Mouse (Mus musculus) embryonic facial prominence, embryonic 14.5 days (tissue): Measurements from ENCODE around the gene Glp1r. TPM values are rescaled to one million over a fixed set of nuclear protein-coding genes. Genes with fewer than 3 reads are reported as not detected.
A peak's percentile ranks its signal among the peaks of the same experiment; 100 is the strongest.

Experiments
- ATAC-seq: fragments of 200-750 bp; cut with Nextera tagmentation; 2 replicates; pipeline ENCODE4 v1.8.0; 2017; ENCODE audit warnings: low read depth, moderate number of reproducible peaks, moderate TSS enrichment
- DNase-seq: peaks from one replicate; pipeline ENCODE4 v3.0.0-alpha.2; 2015; ENCODE audit warnings: low spot score
- H3K27ac ChIP-seq: fragments of 300-500 bp; sonication (generic); replicated peaks from 2 replicates; pipeline ENCODE4 v1.5.1; 2014; ENCODE audit warnings: low read depth, mild to moderate bottlenecking, low read length, moderate library complexity
- H3K27me3 ChIP-seq: fragments of 300-500 bp; sonication (generic); replicated peaks from 2 replicates; pipeline ENCODE4 v1.6.1; 2014; ENCODE audit warnings: low read length; ENCODE audit not compliant: control insufficient read depth, insufficient read depth
- H3K36me3 ChIP-seq: fragments of 300-500 bp; sonication (generic); 2 replicates; pipeline ENCODE4 v1.6.1; 2014; ENCODE audit warnings: low read length, mixed read lengths; ENCODE audit not compliant: control insufficient read depth, insufficient read depth
- H3K4me1 ChIP-seq: fragments of 300-500 bp; sonication (generic); 2 replicates; pipeline ENCODE4 v1.6.1; 2014; ENCODE audit warnings: antibody characterized with exemption, low read length; ENCODE audit not compliant: control insufficient read depth, insufficient read depth
- H3K4me2 ChIP-seq: fragments of 300-500 bp; sonication (generic); 2 replicates; pipeline ENCODE4 v1.6.1; 2014; ENCODE audit warnings: low read depth, mild to moderate bottlenecking, low read length, moderate library complexity, mixed read lengths
- H3K4me3 ChIP-seq: fragments of 300-500 bp; sonication (generic); 2 replicates; pipeline ENCODE4 v1.5.1; 2014; ENCODE audit warnings: low read depth, mild to moderate bottlenecking, low read length
- H3K9ac ChIP-seq: fragments of 300-500 bp; sonication (generic); 2 replicates; pipeline ENCODE4 v1.6.1; 2014; ENCODE audit warnings: low read depth, mild to moderate bottlenecking, low read length, moderate library complexity, mixed read lengths
- H3K9me3 ChIP-seq: fragments of 300-500 bp; sonication (generic); 2 replicates; pipeline ENCODE4 v1.6.1; 2016; ENCODE audit warnings: low read length; ENCODE audit not compliant: control insufficient read depth
- WGBS: fragments of 180-500 bp; shearing (Covaris S2); extraction: QIAGEN DNeasy Blood & Tissue Kit; methylation state at CpG from one replicate; pipeline ENCODE4 v1.1.7; 2014; 5-methylcytosine and 5-hydroxymethylcytosine counted together
- polyA plus RNA-seq: library from polyadenylated mRNA; unstranded; fragments of >200 nt; fragmentation: Nextera tagmentation; extraction: Ambion mirVana; gene quantifications from 2 replicates; pipeline ENCODE4 v1.2.1, GENCODE M21; 2014

The Glp1r gene
- polyA plus RNA-seq = 0.11 and 0.18 TPM in 2 replicates

DNA sequence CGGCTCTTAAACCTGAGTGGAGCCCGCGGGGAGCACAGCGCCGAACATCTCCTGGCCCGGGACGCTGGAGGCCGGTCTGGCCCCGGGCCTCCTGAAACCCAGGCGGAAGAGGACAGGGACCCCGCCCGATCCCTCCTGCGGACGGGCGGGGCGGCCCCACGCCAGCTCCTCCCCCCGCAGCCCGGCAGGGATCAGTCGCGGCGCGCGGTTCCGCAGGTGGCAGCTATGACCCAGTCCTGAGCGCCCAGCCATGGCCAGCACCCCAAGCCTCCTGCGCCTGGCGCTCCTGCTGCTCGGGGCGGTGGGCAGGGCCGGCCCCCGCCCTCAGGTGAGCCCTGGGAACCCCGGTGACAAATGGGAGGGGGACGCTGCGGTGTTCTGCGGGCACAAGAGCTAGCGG, at the start of gene Glp1r:
Glp1r (plus strand) TSS at position 191 of the 400 bp plus-strand sequence.
- WGBS = 2% methylated on average over 20 of the region's 37 CpGs
- H3K36me3 ChIP-seq = no peaks in the 10 kb centered on the region
- H3K9ac ChIP-seq = peak within 1 kb of the TSS; percentile 58
- no peaks in the 10 kb centered on the region for H3K9me3 ChIP-seq
- H3K27ac ChIP-seq = no peak within 1 kb of the TSS
- DNase-seq = no peak
- peak; percentile 18; the same call in 1 of the 2 replicates for ATAC-seq
- H3K4me2 ChIP-seq = peak within 1 kb of the TSS; percentile 93
- H3K4me1 ChIP-seq = no peaks in the 10 kb centered on the region
- peaks cover 32% of the 10 kb centered on the region for H3K27me3 ChIP-seq
- H3K4me3 ChIP-seq = peak within 1 kb of the TSS; percentile 47

DNA sequence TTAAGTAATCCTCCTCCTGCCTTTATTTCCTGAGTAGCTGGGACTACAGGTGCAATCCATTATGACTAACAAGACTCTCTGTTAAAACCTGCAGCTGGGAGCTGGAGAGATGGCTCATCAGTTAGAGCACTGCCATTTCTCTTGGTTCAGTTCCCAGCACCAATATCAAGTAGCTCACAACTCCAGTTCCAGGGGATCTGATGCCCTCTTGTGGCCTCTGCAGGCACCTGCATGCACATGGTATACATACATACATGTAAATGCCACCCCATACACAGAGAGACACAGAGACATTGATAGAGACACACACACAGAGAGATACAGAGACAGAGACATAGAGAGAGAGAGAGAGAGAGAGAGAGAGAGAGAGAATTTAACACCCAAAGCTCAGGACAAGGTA, 49.3 kb upstream of the Glp1r start:
- Histone ChIP-seq H3K9ac (no peak overlapping the region), H3K9me3 (no peaks in the 10 kb centered on the region), H3K27me3 (no peaks in the 10 kb centered on the region), H3K36me3 (no peaks in the 10 kb centered on the region), H3K4me1 (no peaks in the 10 kb centered on the region), H3K4me2 (no peak overlapping the region), H3K4me3 (no peak overlapping the region), H3K27ac (no peak overlapping the region)
- ATAC-seq (no peak), DNase-seq (no peak)

DNA sequence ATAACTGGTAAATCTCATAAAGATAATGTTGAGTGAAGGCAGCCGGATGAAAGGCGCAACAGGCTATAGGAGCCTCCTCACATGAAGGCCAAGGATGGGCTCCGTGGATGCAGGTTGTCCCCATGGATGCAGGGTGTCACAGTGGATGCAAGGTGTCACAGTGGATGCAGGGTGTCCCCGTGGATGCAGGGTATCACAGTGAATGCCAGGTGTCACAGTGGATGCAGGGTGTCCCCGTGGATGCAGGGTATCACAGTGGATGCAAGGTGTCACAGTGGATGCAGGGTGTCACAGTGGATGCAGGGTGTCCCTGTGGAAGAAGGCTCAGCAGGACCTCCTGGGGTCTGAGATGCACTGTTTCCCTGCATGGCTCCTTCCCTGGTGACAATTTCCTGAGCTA, 44.3 kb upstream of the Glp1r start:
- no peak for DNase-seq
- WGBS = 93% methylated on average over 5 of the region's 5 CpGs
- ATAC-seq = no peak
- no peak overlapping the region for H3K27ac ChIP-seq
- H3K9me3 ChIP-seq = no peaks in the 10 kb centered on the region
- H3K27me3 ChIP-seq = no peaks in the 10 kb centered on the region
- H3K36me3 ChIP-seq = no peaks in the 10 kb centered on the region
- H3K4me1 ChIP-seq = no peaks in the 10 kb centered on the region
- H3K9ac ChIP-seq = no peak overlapping the region
- no peak overlapping the region for H3K4me2 ChIP-seq
- H3K4me3 ChIP-seq = no peak overlapping the region

DNA sequence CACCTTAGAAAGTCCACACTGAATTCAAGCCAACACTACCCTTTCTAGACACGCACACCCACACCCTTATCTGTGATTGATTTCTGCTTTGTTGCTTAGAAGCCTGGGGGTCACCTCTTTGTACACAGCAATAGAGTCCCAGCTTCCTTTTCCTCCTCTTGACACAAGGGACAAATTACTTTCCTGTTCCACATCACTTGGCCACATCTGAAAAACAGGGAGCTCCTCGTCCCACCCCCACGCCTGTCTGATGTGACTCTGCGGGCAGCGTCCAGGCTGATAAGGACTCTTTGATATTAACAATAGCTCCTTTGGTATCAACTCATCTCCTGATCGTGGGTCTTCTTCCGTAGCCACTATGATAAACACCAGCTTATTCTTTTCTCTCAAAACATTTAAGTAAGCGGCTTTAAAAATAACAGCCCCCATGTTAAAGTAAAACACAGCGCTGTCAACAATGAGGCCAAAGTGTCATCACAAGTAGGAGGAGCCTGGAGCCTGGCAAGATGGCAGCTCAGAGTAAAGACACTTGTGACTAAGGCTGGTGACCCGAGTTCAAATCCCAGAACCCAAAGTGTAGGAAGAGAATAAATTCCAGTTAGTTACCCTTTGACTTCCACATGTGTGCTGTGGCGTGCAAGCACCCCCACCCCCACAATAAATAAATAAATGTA, 42.9 kb upstream of the Glp1r start:
- Histone ChIP-seq H3K4me3 (no peak overlapping the region), H3K4me2 (no peak overlapping the region), H3K9me3 (no peaks in the 10 kb centered on the region), H3K9ac (no peak overlapping the region), H3K4me1 (no peaks in the 10 kb centered on the region), H3K27ac (no peak overlapping the region), H3K36me3 (no peaks in the 10 kb centered on the region), H3K27me3 (no peaks in the 10 kb centered on the region)
- DNase-seq = no peak
- 64% methylated on average over 11 of the region's 11 CpGs for WGBS
- ATAC-seq = no peak

DNA sequence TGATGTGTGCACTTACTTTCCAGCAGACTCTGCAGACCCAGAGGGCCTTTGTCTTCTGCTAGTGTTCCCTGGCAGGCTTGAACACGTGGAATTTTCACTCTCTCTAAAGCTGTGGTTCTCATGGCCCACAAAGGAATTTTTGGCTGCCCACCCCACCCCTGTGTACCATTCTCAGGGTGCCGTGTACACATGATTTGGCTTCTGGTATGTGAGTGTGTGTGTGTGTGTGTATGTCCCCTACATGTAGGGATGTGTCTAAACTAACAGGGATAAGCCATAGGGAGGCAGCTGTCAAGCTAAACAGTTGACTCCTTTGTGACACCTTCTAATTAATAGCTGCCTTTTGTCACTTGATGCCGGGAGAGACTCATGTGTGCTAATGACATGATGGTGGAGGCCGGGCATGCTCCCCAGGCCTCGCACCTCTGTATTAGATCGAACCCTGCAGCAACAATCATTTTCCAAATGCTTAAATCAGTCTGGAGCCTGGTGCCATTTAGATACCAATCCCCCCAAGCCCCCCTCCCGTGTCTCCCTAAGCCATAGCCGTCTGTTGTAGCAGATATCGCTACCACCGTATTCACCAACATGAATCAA, 41.5 kb upstream of the Glp1r start:
- Histone ChIP-seq H3K9me3 (no peaks in the 10 kb centered on the region), H3K4me3 (no peak overlapping the region), H3K9ac (no peak overlapping the region), H3K27ac (no peak overlapping the region), H3K4me2 (no peak overlapping the region), H3K4me1 (no peaks in the 10 kb centered on the region), H3K27me3 (no peaks in the 10 kb centered on the region), H3K36me3 (no peaks in the 10 kb centered on the region)
- DNase-seq = peak; percentile 24
- WGBS = 41% methylated on average over 10 of the region's 10 CpGs
- ATAC-seq = no peak; the same call in 1 of the 2 replicates

DNA sequence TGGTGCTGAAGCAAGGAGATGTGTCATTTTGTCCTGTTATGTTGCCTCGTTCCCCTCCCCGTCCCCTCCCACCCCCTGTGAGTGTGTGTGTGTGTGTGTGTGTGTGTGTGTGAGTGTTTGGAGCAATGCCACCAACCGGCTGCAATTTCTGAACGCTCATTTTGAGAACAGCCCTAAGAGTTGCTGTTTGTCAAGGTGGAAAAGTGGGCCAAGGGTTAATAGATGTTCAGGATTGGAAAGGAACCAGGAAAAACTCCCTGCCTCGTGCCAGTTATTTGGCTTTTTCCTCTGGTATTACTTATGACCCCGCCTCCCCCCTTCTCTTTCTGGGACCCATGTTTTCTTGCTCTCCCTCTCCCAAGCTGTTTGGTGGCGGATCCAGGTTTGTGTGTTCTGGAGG, 41.0 kb upstream of the Glp1r start:
- H3K4me1 ChIP-seq = no peaks in the 10 kb centered on the region
- DNase-seq (peak; percentile 13), ATAC-seq (no peak)
- no peaks in the 10 kb centered on the region for H3K9me3 ChIP-seq
- no peaks in the 10 kb centered on the region for H3K36me3 ChIP-seq
- H3K4me3 ChIP-seq = no peak overlapping the region
- no peak overlapping the region for H3K9ac ChIP-seq
- H3K4me2 ChIP-seq = no peak overlapping the region
- H3K27ac ChIP-seq = no peak overlapping the region
- WGBS = 43% methylated on average over 7 of the region's 7 CpGs
- no peaks in the 10 kb centered on the region for H3K27me3 ChIP-seq

DNA sequence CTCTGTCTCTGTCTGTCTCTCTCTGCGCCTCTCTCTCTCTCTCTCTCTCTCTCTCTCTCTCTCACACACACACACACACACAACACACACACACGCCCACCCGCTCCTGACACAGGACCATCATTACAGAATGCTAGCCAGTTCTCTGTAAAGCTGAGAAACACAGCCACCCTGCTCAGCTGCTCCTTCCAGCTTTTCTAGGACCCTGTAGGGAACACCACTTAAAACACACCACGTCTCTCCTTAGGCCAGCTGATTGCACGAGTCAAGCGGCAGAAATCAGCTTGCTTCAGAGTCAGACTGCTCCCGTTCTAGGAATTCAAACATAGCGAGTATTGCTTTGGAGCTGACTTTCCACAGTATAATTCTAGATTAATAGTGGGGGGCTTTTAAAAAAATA, 35.3 kb upstream of the Glp1r start:
- Histone ChIP-seq H3K9me3 (no peaks in the 10 kb centered on the region), H3K9ac (no peak overlapping the region), H3K4me2 (no peak overlapping the region), H3K36me3 (no peaks in the 10 kb centered on the region), H3K4me3 (no peak overlapping the region), H3K4me1 (no peaks in the 10 kb centered on the region), H3K27ac (no peak overlapping the region), H3K27me3 (no peaks in the 10 kb centered on the region)
- 59% methylated on average over 8 of the region's 8 CpGs for WGBS
- ATAC-seq (no peak), DNase-seq (no peak)

DNA sequence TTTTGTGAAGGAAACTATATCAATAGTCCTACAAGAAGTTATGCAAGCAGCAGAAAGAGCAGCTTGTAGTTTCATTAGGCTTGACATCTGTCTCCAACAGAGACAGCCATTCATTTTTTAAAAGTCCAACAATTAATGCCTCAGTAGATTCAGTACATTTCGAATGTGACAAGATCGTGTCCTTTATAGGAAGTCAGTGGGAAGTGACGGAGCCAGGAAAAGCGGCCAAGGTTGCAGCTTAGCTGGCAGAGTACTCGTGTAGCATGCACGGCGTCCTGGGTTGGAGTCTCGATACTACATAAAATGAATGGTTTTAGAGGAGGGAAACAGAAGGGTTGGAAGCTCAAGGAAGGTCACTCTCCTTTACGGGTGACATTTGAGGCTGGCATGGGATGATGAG, 34.7 kb upstream of the Glp1r start:
- H3K9me3 ChIP-seq = no peaks in the 10 kb centered on the region
- no peak overlapping the region for H3K9ac ChIP-seq
- no peak overlapping the region for H3K4me3 ChIP-seq
- no peaks in the 10 kb centered on the region for H3K36me3 ChIP-seq
- DNase-seq = no peak
- ATAC-seq = no peak
- WGBS = 82% methylated on average over 9 of the region's 9 CpGs
- H3K4me1 ChIP-seq = no peaks in the 10 kb centered on the region
- H3K27me3 ChIP-seq = no peaks in the 10 kb centered on the region
- H3K27ac ChIP-seq = no peak overlapping the region
- H3K4me2 ChIP-seq = no peak overlapping the region

DNA sequence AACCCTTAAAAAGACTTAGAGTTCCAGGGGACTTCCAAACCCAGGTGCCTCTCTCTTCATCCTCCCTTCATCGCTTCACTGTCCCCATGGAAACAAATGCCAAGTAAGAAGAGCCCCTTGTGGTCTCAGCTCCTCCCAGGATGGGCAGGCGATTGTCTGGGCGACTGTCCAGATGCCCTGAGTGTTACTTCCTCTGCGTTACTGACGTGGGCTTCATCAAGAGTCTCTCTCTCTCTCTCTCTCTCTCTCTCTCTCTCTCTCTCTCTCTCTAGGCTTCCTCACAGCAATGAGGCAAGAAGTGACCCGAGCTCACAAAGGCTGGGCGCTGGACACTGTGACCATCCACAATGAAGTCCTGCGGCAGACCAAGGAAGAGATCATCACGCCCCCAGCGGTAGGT, 30.6 kb upstream of the Glp1r start:
- DNase-seq (no peak), ATAC-seq (no peak)
- Histone ChIP-seq H3K36me3 (no peaks in the 10 kb centered on the region), H3K27me3 (no peaks in the 10 kb centered on the region), H3K9me3 (0 out of 2 replicates have a peak, but pooled peaks cover 4% of the 10 kb centered on the region), H3K27ac (no peak overlapping the region), H3K4me2 (no peak overlapping the region), H3K9ac (no peak overlapping the region), H3K4me3 (no peak overlapping the region), H3K4me1 (no peaks in the 10 kb centered on the region)
- 42% methylated on average over 10 of the region's 10 CpGs for whole genome bisulfite sequencing
